Mouse (Mus musculus) liver, embryonic 14.5 days (tissue): ENCODE results near the gene Klf16.
A peak's percentile ranks its signal among the peaks of the same experiment; 100 is the strongest.

Source experiments
- CTCF ChIP-seq: IDR thresholded peaks from 2 replicates; pipeline ENCODE4 v1.5.1; 2016; ENCODE audit warnings: antibody characterized with exemption, low read depth, control low read depth
- EP300 ChIP-seq: IDR thresholded peaks from 2 replicates; pipeline ENCODE4 v1.6.1; 2016; ENCODE audit warnings: antibody characterized with exemption, low read depth

DNA sequence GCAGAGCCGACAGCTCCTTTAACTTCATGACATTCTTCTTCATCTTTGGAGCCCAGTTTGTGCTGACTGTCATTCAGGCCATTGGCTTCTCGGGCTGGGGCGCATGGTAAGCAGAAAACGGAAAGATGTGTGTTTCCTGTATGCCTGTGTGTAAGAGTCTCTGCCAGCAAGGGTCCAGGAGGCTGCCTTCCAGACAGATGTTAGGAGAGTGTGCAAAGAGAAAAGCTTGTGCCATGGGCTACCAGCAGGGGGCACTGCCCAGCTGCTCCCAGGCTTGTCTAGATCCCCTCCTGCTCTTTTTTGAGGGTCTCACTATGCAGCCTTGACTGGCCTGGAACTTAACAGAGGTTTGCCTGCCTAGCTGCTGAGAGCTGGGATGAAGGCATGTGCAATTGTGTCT, 33.9 kb upstream of the Klf16 start:
- peak; percentile 93 for TF ChIP-seq CTCF
- no peak for TF ChIP-seq EP300
